ENCODE assay signal across 27 mouse cellular contexts in genomic region chr5:13557257-13557656, GRCm38 (mm10).
"Had no signal": no experiment of that assay in that cellular context is flagged by ENCODE, and none has a peak within 500 bp of the region (broad histone marks: within the 10 kb centered on the region; RNA-seq: fewer than 3 reads in every experiment).

No protein-coding gene starts in this region.

- H3K9me3 ChIP-seq: embryonic facial prominence, embryonic 10.5 days; embryonic facial prominence, embryonic 12.5 days; embryonic facial prominence, embryonic 13.5 days; embryonic facial prominence, embryonic 15.5 days; forebrain, embryonic 10.5 days; forebrain, embryonic 12.5 days; forebrain, embryonic 13.5 days; forebrain, embryonic 15.5 days; heart, embryonic 10.5 days had no signal

- H3K36me3 ChIP-seq: embryonic facial prominence, embryonic 12.5 days; forebrain, embryonic 10.5 days; forebrain, embryonic 12.5 days; forebrain, embryonic 15.5 days had no signal

- H3K27ac ChIP-seq: embryonic facial prominence, embryonic 10.5 days; embryonic facial prominence, embryonic 12.5 days; embryonic facial prominence, embryonic 13.5 days; embryonic facial prominence, embryonic 15.5 days; forebrain, embryonic 10.5 days; forebrain, embryonic 12.5 days; forebrain, embryonic 13.5 days; forebrain, embryonic 15.5 days; gastrocnemius, adult 2 months; heart, adult 2 months; heart, embryonic 10.5 days had no signal

- H3K4me3 ChIP-seq: embryonic facial prominence, embryonic 10.5 days; embryonic facial prominence, embryonic 12.5 days; embryonic facial prominence, embryonic 13.5 days; embryonic facial prominence, embryonic 15.5 days; erythroblast, embryonic 14.5 days; forebrain, embryonic 10.5 days; forebrain, embryonic 12.5 days; forebrain, embryonic 13.5 days; forebrain, embryonic 15.5 days; gastrocnemius, adult 2 months; heart, adult 2 months; heart, embryonic 10.5 days had no signal

- H3K27me3 ChIP-seq: embryonic facial prominence, embryonic 12.5 days; embryonic facial prominence, embryonic 13.5 days; embryonic facial prominence, embryonic 15.5 days; forebrain, embryonic 13.5 days; forebrain, embryonic 15.5 days had no signal

- H3K9ac ChIP-seq: embryonic facial prominence, embryonic 12.5 days; embryonic facial prominence, embryonic 13.5 days; embryonic facial prominence, embryonic 15.5 days; forebrain, embryonic 12.5 days; forebrain, embryonic 13.5 days; forebrain, embryonic 15.5 days; forebrain, postnatal 0 days had no signal

- ATAC-seq: forebrain, embryonic 13.5 days; forebrain, embryonic 14.5 days; forebrain, embryonic 15.5 days; forebrain, postnatal 0 days had no signal

- H3K4me1 ChIP-seq: embryonic facial prominence, embryonic 10.5 days; embryonic facial prominence, embryonic 12.5 days; embryonic facial prominence, embryonic 13.5 days; embryonic facial prominence, embryonic 15.5 days; forebrain, embryonic 12.5 days; forebrain, embryonic 15.5 days; heart, embryonic 10.5 days had no signal

- DNase-seq: cerebellum, adult 9-11 months; cerebellum, postnatal 10 days; cerebellum, postnatal 14 days; cerebellum, postnatal 25 days; cerebellum, postnatal 36 days; embryo, embryonic 11 days; forebrain, postnatal 0 days; gastrocnemius, adult 2 months; gastrocnemius, postnatal 10 days; gastrocnemius, postnatal 14 days; gastrocnemius, postnatal 25 days; gastrocnemius, postnatal 36 days; heart, adult 11 months; heart, adult 18-20 months; heart, adult 2 months had no signal

- H3K4me2 ChIP-seq: embryonic facial prominence, embryonic 12.5 days; embryonic facial prominence, embryonic 13.5 days; embryonic facial prominence, embryonic 15.5 days; forebrain, embryonic 12.5 days; forebrain, embryonic 13.5 days; forebrain, embryonic 15.5 days; heart, embryonic 11.5 days had no signal
